Mouse (Mus musculus): ENCODE results near the gene Gucd1. TPM values are rescaled to one million over a fixed set of nuclear protein-coding genes. Genes with fewer than 3 reads are reported as not detected.
"Not testable (repeated sequence)": the region's sequence is repeated elsewhere in the genome, so short reads cannot be mapped to it uniquely, and the experiment has no call there.

Gene Gucd1
- polyA plus RNA-seq, 1 experiment from 2014 or later: 32.1 TPM

DNA sequence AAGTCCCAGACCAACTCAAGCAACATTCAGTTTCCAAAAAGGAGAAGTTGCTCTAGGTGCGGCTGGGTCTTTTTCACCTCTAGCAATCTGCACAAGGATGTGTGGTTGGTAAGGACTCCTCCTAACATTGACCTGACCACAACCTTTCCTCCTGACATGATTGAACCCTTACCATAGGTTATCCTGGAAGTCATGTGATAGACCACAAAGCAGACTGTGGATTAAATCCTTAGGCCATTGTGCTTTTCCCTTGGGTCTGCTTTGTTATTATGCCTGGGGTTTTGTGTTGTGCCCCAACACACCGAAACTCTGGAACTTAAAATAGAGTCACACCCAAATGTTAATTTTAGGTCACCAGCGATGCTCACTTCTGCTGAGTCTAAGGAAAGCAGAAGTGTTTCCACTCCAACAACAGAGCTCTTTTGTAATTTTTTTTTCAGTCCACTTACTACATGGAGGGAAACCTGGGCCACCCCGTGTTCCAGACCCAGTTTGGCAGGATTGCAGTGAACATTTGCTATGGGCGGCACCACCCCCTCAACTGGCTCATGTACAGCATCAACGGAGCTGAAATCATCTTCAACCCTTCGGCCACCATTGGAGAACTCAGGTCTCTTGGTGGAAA is 88.1 kb downstream of the Gucd1 start:
- Histone ChIP-seq H3K9me3 (replicated peaks) (no peaks in the 10 kb centered on the region), H3K4me3 (no peak overlapping the region), H3K36me3 (no peaks in the 10 kb centered on the region), H3K27ac (replicated peaks) (no peak overlapping the region), H3K4me1 (no peaks in the 10 kb centered on the region), H3K27me3 (ENCODE audit: low read depth, poor library complexity, severe bottlenecking) (no peaks in the 10 kb centered on the region)
- no peak for DNase-seq (ENCODE audit: low spot score)
- WGBS: 92% methylated on average over 7 of the region's 7 CpGs

DNA sequence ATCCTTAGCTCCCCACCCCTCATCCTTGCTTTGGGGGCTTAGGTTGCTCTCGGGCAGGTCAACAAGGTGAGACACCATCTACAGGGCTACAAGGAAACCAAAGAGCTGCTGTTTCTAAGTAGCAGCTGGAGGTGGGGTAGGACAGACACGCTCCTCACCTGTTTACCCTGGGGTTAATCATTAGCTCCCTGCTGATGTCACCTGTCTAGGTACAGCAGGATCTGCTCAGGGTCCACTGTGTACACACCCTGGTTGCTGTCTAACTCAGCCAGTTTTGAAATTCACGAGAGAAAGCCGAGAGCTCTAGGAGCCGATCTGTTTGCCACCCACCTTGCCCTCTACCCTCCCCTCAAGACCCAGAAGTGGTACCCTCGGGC is 88.8 kb downstream of the Gucd1 start:
- WGBS: 87% methylated on average over 6 of the region's 6 CpGs
- no peaks in the 10 kb centered on the region for H3K9me3 ChIP-seq (replicated peaks)
- no peaks in the 10 kb centered on the region for H3K36me3 ChIP-seq
- H3K4me1 ChIP-seq: no peaks in the 10 kb centered on the region
- no peak for DNase-seq (ENCODE audit: low spot score)
- no peak overlapping the region for H3K27ac ChIP-seq (replicated peaks)
- H3K4me3 ChIP-seq: no peak overlapping the region
- no peaks in the 10 kb centered on the region for H3K27me3 ChIP-seq (ENCODE audit: low read depth, poor library complexity, severe bottlenecking)

DNA sequence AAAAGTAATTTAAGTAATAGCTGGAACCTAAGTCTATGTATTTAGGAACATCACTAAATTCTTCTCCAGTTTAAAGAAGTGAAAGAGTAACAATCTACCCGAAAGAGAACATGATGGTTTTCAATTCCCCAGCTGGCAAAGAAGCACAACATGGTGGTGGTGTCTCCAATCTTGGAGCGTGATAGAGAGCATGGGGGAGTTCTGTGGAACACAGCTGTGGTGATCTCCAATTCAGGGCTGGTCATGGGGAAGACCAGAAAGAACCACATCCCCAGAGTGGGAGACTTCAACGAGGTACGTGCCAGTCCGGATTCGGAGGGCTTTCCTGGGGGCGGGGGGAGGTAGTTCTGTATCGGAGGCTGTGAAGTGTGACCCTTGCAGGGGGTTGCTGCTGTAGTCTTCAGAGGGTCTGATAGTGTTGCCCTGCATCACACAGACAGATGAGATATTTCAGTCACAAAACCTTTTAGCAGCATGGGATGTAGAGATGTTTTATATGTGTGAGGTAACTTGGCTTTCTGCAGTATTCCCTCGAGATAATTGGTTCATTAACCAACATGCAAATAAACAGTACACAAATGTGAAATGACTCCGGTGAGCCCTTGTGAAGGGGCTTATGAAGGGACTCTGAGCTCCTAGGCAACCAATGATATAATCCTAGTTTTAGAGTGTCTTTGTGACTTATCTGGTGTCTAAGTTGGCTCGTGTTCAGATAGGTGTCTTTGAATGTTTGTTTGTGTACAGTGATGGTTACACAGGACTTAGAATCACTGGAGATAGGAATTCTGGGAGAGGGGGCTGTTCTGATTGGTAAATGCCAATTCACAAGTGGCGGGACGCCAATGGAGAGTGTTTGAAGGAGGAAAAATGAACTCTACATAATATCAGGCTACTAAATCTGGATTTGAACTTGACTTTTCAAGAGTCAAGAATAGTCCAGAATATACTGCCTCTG is 89.4 kb downstream of the Gucd1 start:
- no peaks in the 10 kb centered on the region for H3K9me3 ChIP-seq (replicated peaks)
- H3K4me3 ChIP-seq: no peak overlapping the region
- 91% methylated on average over 13 of the region's 13 CpGs for WGBS
- no peak overlapping the region for H3K27ac ChIP-seq (replicated peaks)
- no peak for DNase-seq (ENCODE audit: low spot score)
- no peaks in the 10 kb centered on the region for H3K36me3 ChIP-seq
- no peaks in the 10 kb centered on the region for H3K4me1 ChIP-seq
- H3K27me3 ChIP-seq (ENCODE audit: low read depth, poor library complexity, severe bottlenecking): no peaks in the 10 kb centered on the region

DNA sequence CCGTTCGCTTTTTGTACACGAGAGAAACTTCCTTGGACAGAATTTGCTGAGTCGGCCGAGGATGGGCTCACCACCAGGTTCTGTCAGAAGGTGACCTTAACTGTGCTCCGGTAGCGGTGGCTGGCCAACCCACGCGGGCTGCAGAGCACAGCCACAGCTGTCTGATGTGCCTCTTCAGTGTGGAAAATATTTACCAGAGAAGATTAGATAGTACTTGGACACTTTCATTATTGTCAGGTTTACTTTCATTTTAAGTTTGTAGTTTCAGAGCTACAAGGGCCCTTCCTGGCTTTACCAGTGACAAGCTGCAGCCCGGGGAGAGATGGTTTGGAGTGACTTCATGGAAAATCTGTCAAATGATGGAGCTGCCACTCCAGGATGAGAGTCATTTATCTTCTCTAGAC is 93.3 kb downstream of the Gucd1 start:
- no peaks in the 10 kb centered on the region for H3K36me3 ChIP-seq
- DNase-seq (ENCODE audit: low spot score): no peak
- no peaks in the 10 kb centered on the region for H3K4me1 ChIP-seq
- H3K27ac ChIP-seq (replicated peaks): no peak overlapping the region
- 91% methylated on average over 10 of the region's 10 CpGs for WGBS
- H3K4me3 ChIP-seq: no peak overlapping the region
- H3K9me3 ChIP-seq (replicated peaks): no peaks in the 10 kb centered on the region
- no peaks in the 10 kb centered on the region for H3K27me3 ChIP-seq (ENCODE audit: low read depth, poor library complexity, severe bottlenecking)

DNA sequence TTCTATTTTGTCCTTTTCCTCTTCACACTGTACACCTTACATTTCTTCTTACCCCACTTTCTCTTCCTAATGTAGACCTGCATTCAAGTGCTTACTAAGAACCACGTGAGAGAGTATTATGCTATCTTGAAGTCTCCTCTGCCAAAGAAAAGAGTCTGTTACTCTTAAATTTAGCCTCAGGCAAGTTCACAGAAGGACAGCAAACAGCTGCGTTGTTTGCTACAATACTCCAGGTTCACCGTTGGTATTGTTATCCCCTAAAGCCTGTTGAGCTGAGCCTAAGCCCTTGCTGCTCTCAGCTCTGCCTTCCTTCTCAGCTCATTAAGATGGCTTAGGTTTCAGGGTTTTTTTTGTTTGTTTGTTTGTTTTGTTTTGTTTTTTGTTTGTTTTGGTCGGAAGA is 99.0 kb downstream of the Gucd1 start:
- 70% methylated on average over 4 of the region's 4 CpGs for WGBS
- no peaks in the 10 kb centered on the region for H3K27me3 ChIP-seq (ENCODE audit: low read depth, poor library complexity, severe bottlenecking)
- H3K9me3 ChIP-seq (replicated peaks): no peaks in the 10 kb centered on the region
- DNase-seq (ENCODE audit: low spot score): no peak
- H3K27ac ChIP-seq (replicated peaks): no peak overlapping the region
- H3K4me3 ChIP-seq: no peak overlapping the region
- H3K4me1 ChIP-seq: no peaks in the 10 kb centered on the region
- H3K36me3 ChIP-seq: no peaks in the 10 kb centered on the region

DNA sequence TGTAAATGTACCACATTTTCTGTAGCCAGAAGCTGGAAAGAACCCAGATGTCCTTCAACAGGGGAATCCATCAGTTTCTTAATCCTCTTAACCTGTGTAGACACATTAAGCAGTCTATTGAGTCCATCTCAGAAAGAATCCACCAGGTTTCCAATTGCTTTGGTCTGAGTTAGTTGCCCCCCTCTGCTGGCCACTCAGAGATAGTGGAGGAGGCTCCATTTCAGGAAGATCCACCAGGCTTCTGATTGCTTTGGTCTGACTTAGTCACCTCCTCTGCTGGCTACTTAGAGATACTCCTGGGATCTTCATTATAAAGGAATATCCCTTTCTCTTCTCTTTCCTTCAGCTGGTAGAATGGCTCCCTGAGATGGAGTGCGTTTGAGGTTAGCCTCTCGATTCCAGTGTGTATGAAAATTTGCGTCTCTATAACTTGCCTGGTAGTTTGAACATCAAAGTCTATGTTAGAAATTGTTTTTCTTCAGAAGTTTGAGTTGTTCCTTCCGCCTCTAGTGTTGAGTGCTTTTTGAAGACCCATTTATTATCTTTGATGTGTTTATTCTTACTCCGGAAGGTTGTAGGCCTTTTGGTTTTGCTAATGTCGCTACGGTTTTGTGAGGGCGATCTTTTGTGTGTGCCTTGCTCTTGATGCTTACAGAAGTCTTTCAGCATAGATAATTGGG is 100.3 kb downstream of the Gucd1 start:
- Histone ChIP-seq H3K27ac (replicated peaks) (no peak overlapping the region), H3K36me3 (no peaks in the 10 kb centered on the region), H3K9me3 (replicated peaks) (no peaks in the 10 kb centered on the region), H3K27me3 (ENCODE audit: low read depth, poor library complexity, severe bottlenecking) (no peaks in the 10 kb centered on the region), H3K4me1 (peaks cover 7% of the 10 kb centered on the region), H3K4me3 (no peak overlapping the region)
- WGBS: 93% methylated on average over 8 of the region's 8 CpGs
- no peak for DNase-seq (ENCODE audit: low spot score)

DNA sequence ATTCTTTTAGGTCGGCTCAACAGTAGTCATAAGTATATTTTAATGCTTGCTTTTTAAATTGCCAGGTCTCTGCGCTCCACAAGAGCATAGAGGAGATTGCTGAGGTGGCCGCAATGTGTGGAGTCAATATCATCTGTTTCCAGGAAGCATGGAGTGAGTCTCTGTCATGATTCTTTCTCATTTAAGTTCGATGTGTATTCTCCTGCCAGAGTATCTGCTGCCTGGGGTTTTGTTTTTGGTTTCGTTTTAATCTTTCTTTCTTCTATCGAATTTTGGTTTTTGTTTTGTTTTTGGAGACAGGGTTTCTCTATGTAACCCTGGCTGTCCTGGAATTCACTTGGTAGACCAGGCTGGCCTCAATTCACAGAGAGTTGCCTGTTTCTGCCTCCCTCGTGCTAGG is 102.8 kb downstream of the Gucd1 start:
- H3K4me1 ChIP-seq: peaks cover 24% of the 10 kb centered on the region
- no peaks in the 10 kb centered on the region for H3K36me3 ChIP-seq
- no peak overlapping the region for H3K27ac ChIP-seq (replicated peaks)
- H3K27me3 ChIP-seq (ENCODE audit: low read depth, poor library complexity, severe bottlenecking): no peaks in the 10 kb centered on the region
- no peaks in the 10 kb centered on the region for H3K9me3 ChIP-seq (replicated peaks)
- WGBS: 90% methylated on average over 7 of the region's 7 CpGs
- no peak for DNase-seq (ENCODE audit: low spot score)
- H3K4me3 ChIP-seq: no peak overlapping the region

DNA sequence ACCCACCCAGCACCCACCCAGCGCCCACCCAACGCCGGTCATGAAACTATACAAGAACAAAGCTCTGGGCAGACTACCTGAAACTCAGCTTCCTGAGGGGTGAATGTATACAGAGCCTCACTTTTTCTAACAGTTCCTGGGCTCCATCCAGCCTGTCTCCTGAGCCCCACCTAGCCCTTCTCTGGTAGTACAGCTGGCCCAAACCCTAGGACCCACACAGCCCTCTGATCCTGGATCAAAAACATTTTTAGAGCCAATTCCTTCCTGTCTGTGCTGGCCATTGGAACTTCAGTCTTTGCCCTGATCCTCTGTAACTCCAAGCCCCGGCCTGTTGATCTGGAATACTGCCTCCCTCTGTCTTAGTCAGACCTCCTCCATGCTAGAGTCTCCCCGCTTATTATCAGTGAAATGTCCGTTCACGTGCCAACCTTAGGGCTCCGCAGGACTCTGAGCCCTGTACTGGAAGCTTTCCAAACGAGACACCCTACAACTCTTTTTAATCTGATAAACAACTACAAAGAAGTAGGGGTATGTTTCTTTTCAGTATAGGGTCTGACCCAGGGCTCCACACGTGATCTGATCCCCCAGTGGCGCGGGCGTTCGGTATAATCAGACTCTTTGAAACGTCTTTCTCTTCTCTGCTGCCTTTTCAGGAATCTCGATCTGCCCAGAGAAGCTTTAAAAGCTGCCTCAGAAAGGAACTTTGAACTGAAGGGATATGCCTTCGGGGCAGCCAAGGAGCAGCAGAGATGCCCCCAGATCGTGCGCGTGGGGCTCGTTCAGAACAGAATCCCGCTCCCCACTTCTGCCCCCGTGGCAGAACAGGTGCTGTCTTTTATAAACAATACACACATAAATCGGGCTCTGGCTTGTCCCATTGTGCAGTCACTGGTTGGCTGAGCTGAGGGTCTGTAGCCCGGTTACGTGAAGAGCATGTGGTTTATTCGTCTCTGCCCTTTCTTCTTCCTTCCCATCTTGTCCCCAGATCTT is 105.4 kb downstream of the Gucd1 start:
- Histone ChIP-seq H3K4me3 (no peak overlapping the region), H3K36me3 (no peaks in the 10 kb centered on the region), H3K4me1 (peaks cover 24% of the 10 kb centered on the region), H3K27me3 (ENCODE audit: low read depth, poor library complexity, severe bottlenecking) (no peaks in the 10 kb centered on the region), H3K27ac (replicated peaks) (peak overlapping the region; percentile 57), H3K9me3 (replicated peaks) (no peaks in the 10 kb centered on the region)
- no peak for DNase-seq (ENCODE audit: low spot score)
- WGBS: 70% methylated on average over 27 of the region's 27 CpGs

DNA sequence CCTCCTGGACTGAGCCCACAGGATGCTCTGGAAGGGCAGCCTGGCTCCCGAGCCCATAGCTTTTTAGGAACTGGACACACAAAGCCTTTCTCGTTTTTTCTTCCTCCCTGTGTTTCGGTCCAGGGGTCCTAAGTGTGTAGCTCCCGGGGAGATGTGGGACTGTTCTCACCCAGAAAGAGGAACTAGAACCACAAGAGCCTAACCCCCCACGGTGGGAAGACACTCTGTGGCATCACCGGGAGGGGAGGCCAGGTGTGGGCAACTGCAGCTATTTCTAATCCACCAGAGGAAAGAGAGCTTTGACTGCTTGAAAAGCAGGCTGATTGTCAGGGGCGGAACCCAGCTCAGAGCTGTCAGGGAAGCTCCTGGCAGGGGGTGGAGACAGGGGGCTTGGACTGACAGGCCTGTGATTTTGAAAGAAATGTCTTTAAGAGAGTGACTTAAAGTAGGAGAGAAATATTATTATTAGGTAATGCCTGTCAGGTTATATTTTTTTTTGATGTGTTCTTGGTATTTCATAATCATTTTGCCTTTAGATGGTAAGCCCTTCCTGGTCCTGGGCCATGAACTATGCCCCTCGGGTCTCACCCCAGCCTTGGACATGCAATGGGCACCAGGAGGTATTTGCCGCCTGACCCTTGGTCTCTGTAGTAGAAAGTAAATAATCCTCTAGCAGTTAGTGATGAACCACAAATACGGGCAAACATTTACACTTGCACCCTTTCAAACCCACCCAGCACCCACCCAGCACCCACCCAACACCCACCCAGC is 106.2 kb downstream of the Gucd1 start:
- H3K9me3 ChIP-seq (replicated peaks); H3K27me3 ChIP-seq (ENCODE audit: low read depth, poor library complexity, severe bottlenecking); DNase-seq (ENCODE audit: low spot score); H3K36me3 ChIP-seq; H3K4me3 ChIP-seq: not testable (repeated sequence)
- WGBS: 32% methylated on average over 10 of the region's 10 CpGs
- peak overlapping the region; percentile 55; the same call in 1 of the 2 replicates for H3K27ac ChIP-seq (replicated peaks)
- peaks cover 24% of the 10 kb centered on the region for H3K4me1 ChIP-seq

DNA sequence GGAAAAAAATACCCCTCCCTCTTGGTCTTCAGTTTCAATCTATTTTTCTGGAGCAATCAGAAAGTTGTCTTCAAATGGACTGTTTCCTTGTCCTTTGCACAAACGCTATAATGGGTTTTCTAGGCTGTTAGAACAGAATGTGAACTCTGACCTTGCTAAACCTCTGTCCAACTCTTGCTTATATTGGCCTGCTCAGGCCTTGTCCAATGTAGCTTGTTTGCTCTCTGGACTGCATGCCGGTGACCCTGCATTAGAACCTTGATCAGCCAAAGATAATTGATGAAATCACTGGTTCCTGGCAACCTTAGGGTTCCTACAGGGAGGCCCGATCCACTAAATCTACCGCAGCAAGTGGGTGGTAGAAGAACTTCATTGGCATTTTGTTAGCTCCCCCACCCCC is 110.0 kb downstream of the Gucd1 start:
- no peak for DNase-seq (ENCODE audit: low spot score)
- WGBS: 84% methylated on average over 4 of the region's 4 CpGs
- H3K4me1 ChIP-seq: peaks cover 19% of the 10 kb centered on the region
- no peak overlapping the region for H3K4me3 ChIP-seq
- H3K27ac ChIP-seq (replicated peaks): no peak overlapping the region
- no peaks in the 10 kb centered on the region for H3K36me3 ChIP-seq
- no peaks in the 10 kb centered on the region for H3K27me3 ChIP-seq (ENCODE audit: low read depth, poor library complexity, severe bottlenecking)
- no peaks in the 10 kb centered on the region for H3K9me3 ChIP-seq (replicated peaks)

DNA sequence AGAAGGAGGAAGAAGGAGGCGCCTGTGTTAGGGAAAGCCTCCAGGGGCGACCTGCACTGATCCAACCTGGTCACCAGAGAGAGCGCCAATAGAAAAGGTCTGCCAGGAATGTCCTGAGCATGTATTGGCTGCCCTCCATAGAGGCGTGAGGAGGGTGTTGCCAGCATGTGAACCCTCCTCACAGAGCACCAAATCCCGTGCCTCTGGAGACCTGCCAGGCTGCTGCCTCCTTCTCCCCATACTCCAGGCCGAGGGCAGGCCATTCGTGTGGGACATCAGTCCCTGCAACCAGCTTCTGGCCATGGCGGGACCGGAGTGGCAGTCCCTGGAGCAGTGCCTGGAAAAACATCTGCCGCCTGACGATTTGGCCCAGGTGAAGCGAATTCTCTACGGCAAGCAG is 111.0 kb downstream of the Gucd1 start:
- Histone ChIP-seq H3K4me3 (no peak overlapping the region), H3K36me3 (no peaks in the 10 kb centered on the region), H3K4me1 (peaks cover 10% of the 10 kb centered on the region), H3K9me3 (replicated peaks) (no peaks in the 10 kb centered on the region), H3K27me3 (ENCODE audit: low read depth, poor library complexity, severe bottlenecking) (no peaks in the 10 kb centered on the region), H3K27ac (replicated peaks) (no peak overlapping the region)
- DNase-seq (ENCODE audit: low spot score): no peak
- 51% methylated on average over 13 of the region's 13 CpGs for WGBS
